Mouse (Mus musculus) erythroblast, embryonic 14.5 days (primary cell): ENCODE data around the gene Pcca.

ENCODE experiments used
- GATA1 ChIP-seq: IDR thresholded peaks from 2 replicates; pipeline ENCODE4 v1.6.1; 2012; ENCODE audit warnings: low read length, inconsistent platforms, mixed read lengths
- TAL1 ChIP-seq: IDR thresholded peaks from 3 replicates; pipeline ENCODE4 v1.6.1; 2012; ENCODE audit warnings: low read length, inconsistent platforms, mixed read lengths

- TF ChIP-seq GATA1 = no peak
- TF ChIP-seq TAL1 = no peak
Observed at GRCm38 (mm10) chr14:122598802-122599201, 64.7 kb downstream of the Pcca start.
